Mouse (Mus musculus): ENCODE results near the gene Exosc6. TPM values are rescaled to one million over a fixed set of nuclear protein-coding genes. Genes with fewer than 3 reads are reported as not detected.
"Not testable (repeated sequence)": the region's sequence is repeated elsewhere in the genome, so short reads cannot be mapped to it uniquely, and the experiment has no call there.

The Exosc6 gene
- polyA plus RNA-seq (2017; shearing (Covaris generic)): not detected

DNA sequence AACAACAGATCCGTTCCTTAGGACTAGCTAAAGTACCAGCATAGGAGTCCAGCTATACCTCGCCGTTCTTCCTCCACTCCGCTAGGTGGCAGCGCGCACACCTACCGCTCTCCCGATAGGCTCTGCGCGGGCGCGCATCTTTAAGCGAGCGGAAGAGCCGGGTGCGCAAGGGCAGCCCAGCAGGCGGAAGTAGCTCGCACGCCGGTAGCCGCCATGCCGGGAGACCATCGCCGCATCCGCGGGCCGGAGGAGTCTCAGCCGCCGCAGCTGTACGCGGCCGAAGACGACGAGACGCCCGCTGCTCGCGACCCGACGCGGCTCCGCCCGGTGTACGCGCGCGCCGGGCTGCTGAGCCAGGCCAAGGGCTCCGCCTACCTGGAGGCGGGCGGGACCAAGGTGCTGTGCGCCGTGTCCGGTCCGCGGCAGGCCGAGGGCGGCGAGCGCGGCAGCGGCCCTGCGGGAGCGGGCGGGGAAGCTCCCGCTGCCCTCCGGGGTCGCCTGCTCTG is at the start of gene Exosc6:
Gene Exosc6, plus strand, starts transcription at position 182 of the 506 bp plus-strand sequence.
- peak; percentile 98 for ATAC-seq

DNA sequence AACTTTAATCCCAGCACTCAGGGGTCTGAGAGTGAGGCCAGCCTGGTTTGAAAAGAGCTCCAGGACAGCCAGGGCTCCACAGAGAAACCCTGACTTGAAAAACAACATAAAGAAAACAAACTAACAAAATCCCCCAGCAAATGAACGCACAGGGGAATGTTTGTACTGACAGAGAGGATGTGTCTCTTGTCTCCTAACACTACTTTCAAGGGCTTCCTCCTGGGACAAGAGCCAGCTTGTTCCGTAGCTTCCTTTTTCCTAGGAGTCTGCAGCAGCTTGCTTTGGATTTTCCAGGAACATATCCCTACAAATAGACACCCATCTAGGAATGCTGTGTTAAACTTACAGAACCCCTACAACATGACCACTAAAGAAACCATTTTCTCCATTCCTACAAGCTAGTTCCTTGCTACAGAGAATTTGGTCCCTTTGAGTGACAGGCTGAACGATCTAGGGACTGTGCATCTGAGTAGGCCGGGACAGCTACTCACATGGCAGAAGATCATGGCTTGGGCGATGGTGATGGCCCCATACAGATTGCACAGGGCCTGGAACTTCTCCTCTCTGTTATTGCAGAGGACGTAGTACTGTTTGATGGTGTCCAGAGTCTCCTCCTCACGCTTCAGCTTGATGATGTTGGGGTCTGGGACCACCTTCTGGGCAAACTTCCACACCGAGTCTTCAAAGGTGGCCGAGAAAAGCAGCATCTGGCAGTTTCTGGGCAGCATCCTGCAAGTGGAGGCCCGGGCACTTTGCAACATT is 45.7 kb upstream of the Exosc6 start:
- not testable (repeated sequence) for ATAC-seq

DNA sequence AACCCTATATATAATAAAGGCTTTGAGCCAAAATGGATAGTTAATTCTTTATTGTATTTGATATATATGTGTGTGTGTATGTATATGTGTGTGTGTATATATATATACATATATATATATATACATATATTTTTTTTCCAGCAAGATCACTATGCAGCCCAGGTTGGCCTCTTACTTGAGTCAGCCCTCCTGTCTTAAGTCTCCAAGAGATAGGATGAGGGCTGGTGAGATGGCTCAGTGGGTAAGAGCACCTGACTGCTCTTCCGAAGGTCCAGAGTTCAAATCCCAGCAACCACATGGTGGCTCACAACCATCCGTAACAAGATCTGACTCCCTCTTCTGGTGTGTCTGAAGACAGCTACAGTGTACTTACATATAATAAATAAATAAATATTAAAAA is 29.5 kb upstream of the Exosc6 start:
- not testable (repeated sequence) for ATAC-seq

DNA sequence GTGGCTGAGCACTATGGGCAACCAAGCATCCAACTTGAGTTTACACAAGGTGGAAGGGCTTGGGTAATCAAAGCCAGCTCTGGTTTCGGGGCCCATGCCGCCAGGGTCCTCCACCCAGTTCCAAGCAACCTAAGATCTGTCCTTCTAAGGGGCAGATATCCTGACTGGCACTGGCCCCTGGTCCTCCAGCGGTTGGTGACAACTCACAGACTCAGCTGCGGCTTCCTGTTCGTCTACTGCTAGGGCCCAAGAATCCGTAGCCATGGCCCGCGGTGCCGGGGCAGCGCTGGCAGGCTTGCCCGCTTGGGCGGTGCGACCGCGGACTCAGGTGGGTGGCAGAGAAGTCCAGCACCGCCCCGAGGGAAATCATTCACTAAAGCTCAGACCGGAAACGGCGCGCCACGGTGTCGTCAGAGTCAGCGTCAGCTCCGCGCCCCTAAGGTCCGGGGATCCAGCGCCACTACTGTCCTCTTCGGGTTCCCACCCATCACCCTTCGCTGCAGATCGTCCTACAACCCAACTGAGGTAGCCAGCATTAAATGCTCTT is 28.7 kb upstream of the Exosc6 start:
- peak; percentile 74 for ATAC-seq

DNA sequence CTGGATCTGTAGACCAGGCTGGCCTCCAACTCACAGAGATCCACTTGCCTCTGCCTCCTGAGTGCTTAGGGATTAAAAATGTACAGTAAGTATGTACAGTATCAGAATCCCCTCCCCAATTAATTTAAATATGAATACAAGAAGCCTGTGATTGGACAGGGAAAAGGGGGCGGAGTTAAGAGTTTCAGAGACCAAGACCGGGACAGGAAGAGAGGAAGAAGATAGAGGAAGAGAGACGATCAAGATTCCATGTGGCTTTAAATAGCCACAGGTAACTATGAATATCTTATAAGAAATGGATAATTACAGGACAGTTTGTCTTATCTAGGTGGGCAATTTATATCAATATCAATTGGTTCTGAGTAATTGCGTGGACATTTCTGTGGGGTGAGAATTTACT is 26.6 kb upstream of the Exosc6 start:
- ATAC-seq: peak; percentile 17

DNA sequence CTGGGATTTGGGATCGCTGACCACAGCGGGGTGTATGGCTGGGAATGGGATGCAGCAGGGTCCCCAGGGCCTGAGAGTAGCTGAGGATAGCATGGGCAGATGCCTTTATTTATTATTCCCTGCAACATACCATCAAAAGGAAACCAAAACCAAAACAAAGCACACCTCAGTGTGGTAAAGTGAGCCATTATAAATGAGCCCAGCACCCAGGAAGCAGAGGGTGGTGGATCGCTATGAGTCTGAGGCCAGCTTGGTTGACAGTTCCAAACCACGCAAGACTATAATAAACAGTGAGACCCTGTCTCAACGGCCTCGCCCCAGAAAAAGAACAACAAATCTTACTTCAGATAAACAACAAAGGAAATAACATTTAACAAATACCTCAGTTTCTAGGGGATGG is 26.1 kb upstream of the Exosc6 start:
- ATAC-seq: peak; percentile 62

DNA sequence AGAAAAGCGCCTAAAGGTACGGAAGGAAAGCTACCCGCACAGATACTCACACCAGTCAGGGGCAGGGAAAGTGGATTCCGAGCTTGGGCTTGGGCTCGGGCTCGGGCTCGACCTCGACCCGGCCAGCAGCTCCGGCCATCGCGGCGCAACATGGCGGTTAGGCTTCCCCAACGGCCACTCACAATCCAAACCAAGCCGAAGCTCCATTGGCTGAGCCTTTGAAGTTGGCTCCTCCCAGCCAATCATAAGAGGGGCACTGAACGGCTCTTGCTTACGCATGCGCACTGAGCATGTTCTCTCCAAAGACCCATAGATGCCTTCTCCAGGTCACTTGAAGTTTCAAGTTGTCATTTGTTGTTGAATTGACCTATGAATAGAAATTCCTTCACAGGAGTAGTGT is 24.6 kb upstream of the Exosc6 start, which contains the start of gene Ddx19b:
Gene Ddx19b, minus strand, starts transcription at position 180 of the 400 bp plus-strand sequence.
- ATAC-seq: no peak

DNA sequence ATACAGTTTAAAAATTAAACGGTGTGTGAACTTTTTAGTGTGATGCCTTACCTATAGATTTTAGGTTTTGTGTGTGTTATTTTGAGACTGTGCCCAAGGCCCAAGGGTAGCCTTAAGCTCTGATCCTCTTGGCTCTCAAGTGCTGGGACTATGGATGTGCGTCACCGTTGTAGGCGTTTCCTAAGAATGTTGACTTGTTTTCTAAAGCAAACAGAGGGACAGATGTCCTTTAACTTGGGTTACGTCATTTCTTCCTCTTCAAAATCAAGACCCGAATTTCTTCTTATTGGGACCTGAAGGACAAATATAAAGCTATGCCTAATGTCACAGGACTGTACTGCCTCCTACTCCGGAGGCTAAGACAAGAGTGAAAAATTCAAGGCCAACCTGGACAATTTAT is 23.2 kb upstream of the Exosc6 start, which contains the start of gene Aars:
Gene Aars, plus strand, starts transcription at position 229 of the 400 bp plus-strand sequence.
- no peak for ATAC-seq

DNA sequence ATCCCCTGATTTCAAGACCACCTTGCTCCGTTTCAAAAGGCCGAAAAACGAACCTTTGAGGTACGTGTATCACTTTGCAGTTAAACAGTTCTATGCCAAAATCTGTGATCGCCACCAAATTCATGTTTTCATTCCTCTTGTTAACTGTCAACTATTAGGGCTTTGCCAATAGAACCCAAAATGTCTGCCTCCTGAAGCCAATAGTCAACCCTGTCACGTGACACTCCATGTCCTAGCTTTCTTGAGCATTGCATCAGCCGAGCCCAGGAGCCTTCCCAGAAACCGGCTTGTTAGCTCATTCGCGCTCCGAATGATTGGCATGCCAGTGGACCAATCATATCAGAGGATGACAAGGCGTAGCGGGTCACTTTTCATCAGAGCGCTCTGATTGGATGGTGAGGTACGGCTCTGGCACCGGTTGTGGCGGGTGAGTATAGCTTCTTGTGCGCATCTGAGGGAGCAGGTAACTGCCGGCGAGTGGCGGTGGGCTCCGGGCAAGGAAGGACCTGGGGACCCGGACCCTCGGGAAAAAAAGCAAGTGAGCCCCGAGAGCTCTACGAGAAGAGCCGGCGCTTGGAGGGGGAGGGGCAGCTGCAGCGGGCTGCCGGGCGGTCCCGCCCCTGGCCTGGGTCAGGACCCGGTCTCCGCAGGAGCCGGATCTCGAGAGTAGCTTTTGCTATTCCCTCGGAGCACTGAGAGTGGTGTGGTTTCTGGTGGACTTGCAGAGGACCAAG is 22.5 kb upstream of the Exosc6 start:
- peak; percentile 94 for ATAC-seq

DNA sequence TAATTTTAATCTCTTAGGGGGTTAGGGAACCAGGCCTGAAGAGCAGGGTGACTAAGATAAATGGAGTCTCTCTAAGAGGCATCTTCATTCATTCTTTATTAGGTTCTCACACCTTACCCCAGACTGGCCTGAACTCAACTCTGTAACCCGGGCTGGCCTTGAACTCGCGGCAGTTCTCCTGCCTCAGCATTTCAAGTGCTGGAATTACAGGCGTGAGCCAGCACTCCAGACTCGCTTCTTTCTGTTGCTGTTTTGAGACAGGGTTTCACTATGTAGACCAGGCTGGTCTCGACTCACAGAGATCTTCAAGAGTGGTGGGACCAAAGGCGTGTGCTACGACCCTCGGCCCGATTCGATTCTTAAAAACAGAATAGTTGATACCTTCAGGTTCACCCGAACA is 21.9 kb upstream of the Exosc6 start:
- ATAC-seq: no peak

DNA sequence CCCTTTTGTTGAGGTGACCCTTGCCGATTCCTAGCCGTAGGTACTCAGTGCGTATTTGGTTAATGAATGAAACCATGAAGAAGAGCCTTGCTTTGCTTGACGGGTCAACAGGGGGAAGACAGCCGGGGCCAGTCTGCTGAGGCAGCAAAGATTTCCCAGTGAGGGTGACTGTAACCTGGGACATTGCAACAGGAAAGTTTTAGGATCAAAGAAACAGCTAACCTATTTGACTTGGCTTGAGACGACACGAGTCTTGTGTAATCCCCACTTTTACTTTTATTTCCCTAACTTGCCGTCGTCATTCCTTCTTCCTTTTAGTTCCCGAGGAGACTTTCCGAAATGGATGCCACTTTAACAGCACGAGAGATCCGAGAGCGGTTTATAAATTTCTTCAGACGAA is 19.5 kb upstream of the Exosc6 start:
- no peak for ATAC-seq

DNA sequence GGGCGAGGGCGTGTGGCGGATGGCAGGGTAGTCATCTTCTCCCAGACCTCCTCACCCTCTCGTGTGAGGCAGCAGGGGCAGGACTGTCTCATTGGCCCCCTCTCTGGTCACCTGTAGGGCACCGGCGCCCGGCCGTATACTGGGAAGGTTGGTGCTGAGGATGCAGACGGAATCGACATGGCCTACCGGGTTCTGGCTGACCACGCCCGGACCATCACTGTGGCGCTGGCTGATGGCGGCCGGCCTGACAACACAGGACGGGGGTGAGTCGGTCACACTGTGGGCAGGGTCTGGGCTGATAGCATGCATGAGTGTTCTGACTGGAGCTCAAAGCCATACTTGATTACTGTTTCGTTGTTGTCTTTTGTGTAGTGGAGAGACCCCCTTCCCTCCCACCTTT is 13.6 kb upstream of the Exosc6 start:
- no peak for ATAC-seq

DNA sequence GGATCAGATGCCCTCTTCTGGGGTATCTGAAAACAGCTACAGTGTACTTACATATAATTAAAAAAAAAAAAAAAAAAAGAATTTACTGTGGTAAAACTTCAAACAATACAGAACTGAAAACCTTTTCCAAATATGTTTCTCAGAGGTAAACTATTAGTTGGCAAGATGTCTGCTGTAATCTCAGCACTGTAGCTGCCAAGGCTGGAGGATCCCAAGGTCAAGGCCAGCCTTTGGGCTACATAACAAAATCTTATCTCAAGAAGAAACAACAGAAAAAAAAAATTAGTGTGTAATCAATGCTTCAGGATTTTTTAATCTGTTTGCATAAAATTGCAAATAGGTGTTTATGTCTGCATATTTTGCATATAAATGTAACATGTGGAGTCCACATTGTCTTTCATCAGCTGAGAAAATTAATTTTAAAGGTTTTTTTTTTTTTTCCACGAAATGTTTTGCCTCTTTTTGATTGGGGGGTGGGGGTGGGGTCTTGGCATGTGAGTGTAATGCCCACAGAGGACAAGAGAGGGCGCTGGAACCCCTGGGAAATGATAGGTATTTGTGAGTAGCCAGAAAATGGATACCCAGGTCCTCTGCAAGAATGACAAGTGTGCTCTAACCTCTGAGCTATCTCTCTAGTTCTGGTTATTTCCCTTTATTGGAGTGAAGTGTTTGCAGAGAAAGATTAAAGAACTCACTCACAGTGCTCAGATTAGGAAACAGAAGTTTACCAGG is 12.0 kb upstream of the Exosc6 start:
- ATAC-seq: peak; percentile 56

DNA sequence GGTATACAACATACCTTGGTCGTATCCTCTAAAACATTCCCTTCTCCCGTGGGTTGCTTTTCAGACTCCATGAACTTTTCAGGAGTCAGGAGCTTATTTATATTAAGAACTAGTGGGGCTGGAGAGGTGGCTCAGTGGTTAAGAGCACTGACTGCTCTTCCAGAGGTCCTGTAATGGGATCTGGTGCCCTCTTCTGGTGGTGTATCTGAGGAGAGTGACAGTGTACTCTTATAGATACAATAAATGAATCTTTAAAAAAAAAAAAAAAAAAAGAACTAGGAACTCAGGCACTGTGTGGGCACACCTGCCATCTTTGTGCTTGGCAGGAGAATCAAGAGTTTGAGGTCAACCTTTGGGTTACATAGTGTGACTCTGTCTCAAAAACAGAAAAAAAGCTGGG is 7.4 kb upstream of the Exosc6 start:
- no peak for ATAC-seq

DNA sequence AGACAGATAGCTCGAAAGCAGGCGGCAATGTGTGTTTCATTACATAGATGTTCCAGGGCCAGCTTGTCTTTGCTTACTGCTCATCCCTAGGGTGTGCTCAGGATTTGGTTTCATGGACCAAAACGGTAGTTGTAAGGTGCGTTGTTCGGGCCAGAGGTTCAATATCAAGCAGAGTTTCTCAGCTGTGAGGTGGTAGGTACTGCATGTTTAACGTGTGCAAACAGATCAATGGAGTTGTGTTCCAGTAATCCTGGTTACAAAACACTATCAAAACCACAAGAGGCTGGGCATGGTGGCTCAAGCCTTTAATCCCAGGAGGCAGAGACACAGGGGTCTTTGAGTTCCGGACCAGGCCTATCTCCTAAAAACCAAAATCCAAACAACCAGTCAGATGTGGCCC is 7.0 kb upstream of the Exosc6 start:
- no peak for ATAC-seq

DNA sequence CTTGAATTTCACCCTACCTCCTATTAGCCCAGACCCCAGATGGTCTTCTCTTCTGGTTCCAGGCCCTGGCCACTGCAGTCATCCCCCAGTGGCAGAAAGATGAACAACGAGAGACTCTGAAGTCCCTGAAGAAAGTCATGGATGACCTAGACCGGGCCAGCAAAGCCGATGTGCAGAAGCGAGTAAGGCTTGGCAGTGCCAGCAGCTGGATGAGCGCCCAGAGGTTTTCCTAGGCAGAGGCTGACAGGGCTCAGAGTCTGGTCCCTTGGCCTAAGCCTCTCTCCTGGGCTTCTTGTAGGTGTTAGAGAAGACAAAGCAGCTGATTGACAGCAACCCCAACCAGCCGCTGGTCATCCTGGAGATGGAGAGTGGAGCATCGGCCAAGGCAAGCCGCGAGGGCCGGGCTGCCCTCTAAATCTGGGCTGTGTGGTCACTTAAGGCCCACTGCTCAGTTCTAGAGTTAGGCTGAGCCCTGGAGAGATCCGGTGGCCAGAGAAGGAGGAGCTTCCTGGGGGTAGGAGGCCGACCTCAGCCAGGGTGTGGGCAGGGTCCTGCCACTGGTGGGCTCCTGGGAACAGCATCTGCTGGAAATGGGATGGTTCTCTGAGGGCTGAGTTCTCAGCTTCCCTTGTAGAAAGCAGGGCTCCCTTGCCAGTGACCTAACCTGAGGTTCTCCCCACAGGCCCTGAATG is 2.2 kb upstream of the Exosc6 start:
- no peak for ATAC-seq

DNA sequence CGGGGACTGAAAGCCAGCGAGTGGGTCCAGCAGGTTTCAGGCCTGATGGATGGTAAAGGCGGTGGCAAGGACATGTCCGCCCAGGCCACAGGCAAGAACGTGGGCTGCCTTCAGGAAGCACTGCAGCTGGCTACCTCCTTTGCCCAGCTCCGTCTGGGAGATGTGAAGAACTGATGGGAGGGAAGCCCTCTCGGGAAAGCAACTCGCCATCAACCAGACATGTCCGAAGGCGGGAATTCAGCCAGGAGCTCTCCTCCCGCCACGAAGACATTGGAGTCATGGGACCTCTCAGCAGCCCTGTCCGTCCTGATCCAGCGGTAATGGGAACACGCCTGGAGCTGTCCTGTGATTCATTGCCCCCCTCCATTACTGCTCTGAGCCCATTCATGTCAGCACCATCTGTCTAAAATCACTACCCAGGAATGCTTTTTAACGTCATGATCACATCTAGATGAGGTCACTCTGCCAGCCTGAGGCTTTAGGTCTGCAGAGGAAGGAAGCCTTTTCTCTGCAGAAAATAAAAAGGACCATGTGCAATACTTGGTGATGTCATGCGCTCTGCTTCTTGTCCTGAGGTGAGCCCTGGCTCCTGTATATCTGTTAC is 1.0 kb upstream of the Exosc6 start:
- no peak for ATAC-seq

DNA sequence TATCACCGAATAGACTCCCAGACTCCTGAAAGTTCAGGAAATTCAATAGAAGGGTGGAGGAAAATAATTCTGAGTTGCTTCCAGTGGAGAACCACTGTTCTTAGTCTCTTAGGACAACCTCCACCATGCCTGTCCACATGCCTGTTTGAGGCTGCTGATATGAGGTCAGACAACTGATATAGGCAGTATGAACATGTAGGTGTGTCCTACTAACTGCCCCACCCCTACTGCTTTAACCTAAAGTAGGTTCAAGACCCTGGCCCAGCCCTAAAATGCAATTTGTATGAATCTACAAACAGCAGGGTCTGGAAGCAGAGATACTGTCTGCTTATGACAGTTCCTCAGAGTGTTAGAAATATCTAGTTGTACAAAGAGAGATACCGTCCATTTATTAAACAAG is 478 bp upstream of the Exosc6 start:
- peak; percentile 3 for ATAC-seq

DNA sequence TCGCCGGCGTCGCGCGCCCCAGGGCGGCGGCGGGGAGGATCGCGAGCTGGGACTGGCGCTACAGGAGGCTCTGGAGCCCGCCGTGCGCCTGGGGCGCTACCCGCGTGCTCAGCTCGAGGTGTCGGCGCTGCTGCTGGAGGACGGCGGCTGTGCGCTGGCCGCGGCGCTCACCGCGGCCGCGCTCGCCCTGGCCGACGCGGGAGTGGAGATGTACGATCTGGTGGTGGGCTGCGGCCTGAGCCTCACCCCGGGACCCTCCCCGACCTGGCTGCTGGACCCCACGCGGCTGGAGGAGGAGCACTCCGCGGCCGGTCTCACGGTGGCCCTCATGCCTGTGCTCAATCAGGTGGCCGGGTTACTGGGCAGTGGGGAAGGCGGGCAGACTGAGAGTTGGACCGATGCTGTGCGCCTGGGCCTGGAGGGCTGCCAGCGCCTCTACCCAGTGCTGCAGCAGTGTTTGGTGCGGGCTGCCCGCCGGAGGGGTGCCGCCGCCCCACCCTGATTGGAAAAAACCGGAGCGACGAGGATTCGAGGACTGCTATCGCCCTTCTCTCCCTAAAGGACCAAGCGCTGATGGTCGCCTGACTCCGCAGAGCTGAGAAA is 653 bp downstream of the Exosc6 start:
- peak; percentile 55 for ATAC-seq

DNA sequence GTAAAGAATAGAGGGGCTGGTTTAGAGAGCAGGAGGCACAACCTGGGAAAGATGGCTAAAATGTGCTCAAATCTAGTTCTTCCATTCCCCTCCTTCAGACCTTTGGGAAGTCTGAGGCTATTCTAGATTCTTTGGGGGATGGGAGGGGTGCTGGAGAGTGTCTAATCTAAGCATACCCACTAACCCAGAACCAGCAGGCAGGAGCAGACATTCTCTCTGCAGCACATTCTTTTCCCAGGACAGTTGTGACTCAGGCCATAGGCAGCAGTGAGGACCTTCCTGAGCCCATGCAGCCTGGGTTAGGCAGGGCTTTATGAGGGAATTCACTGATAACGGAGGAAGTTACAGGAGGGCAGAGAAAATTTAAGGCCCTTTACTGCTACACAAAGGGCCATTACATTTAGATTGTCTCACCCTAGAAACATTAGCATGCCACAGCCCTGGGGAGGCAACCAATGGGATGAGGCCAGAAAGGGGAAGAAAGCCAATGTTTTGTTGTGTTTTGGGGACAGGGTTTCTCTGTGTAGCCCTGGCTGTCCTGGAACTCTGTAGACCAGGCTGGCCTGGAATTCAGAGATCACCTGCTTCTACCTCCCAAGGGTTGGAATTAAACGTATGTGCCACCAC is 2.9 kb downstream of the Exosc6 start:
- ATAC-seq: no peak

DNA sequence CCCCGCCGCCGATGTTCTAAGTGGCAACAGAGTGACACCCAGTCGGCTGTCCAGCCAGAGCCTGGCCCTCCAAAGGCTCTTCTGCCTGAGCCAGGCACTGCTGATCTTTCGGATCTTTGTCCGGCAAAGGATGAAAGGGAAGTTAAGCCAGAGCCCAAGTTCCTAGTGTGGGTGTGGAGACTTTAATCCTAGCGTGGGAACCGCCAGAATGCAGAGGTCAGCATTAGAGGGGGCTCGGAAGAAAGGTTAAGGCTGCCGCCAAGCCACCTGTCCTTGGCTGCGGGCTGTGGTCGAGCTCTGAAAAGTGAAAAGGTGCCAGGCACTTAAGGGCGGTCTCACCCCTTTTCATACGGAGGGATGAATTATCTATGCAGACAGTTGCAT is 5.5 kb downstream of the Exosc6 start:
- ATAC-seq: no peak
